28 mouse cellular contexts compared by ENCODE assay signal in genomic region chr2:44470953-44471352, GRCm38 (mm10).
A peak's percentile ranks its signal among the peaks of the same experiment; 100 is the strongest.
DNase-seq lines count a peak whose midpoint lies in the region; ATAC-seq and TF ChIP-seq lines count a peak whose summit lies in the region.
"Had no signal": no experiment of that assay in that cellular context is flagged by ENCODE, and none has a peak within 500 bp of the region (broad histone marks: within the 10 kb centered on the region; RNA-seq: fewer than 3 reads in every experiment).

No protein-coding gene starts in this region.

- no peaks in the 10 kb centered on the region for H3K27me3 ChIP-seq in midbrain, postnatal 0 days (ENCODE audit: insufficient read depth, low read length)
- H3K27me3 ChIP-seq in midbrain, embryonic 10.5 days (ENCODE audit: low read depth, poor library complexity, severe bottlenecking): no peaks in the 10 kb centered on the region
- H3K27me3 ChIP-seq: embryonic facial prominence, embryonic 13.5 days; heart, embryonic 15.5 days; hindbrain, embryonic 12.5 days; intestine, embryonic 15.5 days; limb, embryonic 13.5 days; lung, embryonic 15.5 days; megakaryocyte, embryonic 14.5 days had no signal

- WGBS in midbrain, postnatal 0 days: 97% methylated on average over 5 of the region's 5 CpGs
- 93% methylated on average over 5 of the region's 5 CpGs for WGBS in midbrain, embryonic 10.5 days

- no peak overlapping the region for H3K9ac ChIP-seq in midbrain, postnatal 0 days (replicated peaks; ENCODE audit: low read length, poor library complexity, severe bottlenecking)
- H3K9ac ChIP-seq: embryonic facial prominence, embryonic 13.5 days; heart, embryonic 15.5 days; hindbrain, embryonic 12.5 days; intestine, embryonic 15.5 days; limb, embryonic 13.5 days; lung, embryonic 15.5 days had no signal

- ATAC-seq in midbrain, postnatal 0 days (ENCODE audit: low FRiP score): no peak
- ATAC-seq: forebrain, embryonic 16.5 days; hindbrain, postnatal 0 days; intestine, embryonic 15.5 days had no signal

- H3K4me3 ChIP-seq in midbrain, postnatal 0 days (ENCODE audit: low read depth, low read length): no peak overlapping the region
- no peak overlapping the region for H3K4me3 ChIP-seq in midbrain, embryonic 10.5 days
- H3K4me3 ChIP-seq: embryonic facial prominence, embryonic 13.5 days; forebrain, embryonic 10.5 days; gastrocnemius, adult 2 months; heart, embryonic 15.5 days; hindbrain, embryonic 12.5 days; intestine, embryonic 15.5 days; limb, embryonic 13.5 days; lung, embryonic 15.5 days; megakaryocyte, embryonic 14.5 days had no signal

- no peak for DNase-seq in midbrain, postnatal 0 days (ENCODE audit: low spot score)
- DNase-seq in midbrain, embryonic 10.5 days (ENCODE audit: low spot score): no peak
- DNase-seq in ES-CJ7 (ENCODE audit: low read depth, low spot score) (peak; percentile 35), ZHBTc4 (ENCODE audit: low read depth, low spot score) (peak; percentile 48)
- DNase-seq in thymus, postnatal 0 days (ENCODE audit: low spot score): no peak
- DNase-seq in neural tube, embryonic 10.5 days (ENCODE audit: extremely low spot score, low spot score): no peak
- DNase-seq: adrenal gland, postnatal 36 days; cerebellum, adult 18-20 months; cerebellum, postnatal 10 days; gastrocnemius, adult 2 months; heart, postnatal 36 days; kidney, adult 9 months; kidney, postnatal 10 days; layer of hippocampus, adult 9-11 months; lung, postnatal 36 days; midbrain, embryonic 14.5 days; right cerebral cortex, postnatal 4 days had no signal

- H3K4me2 ChIP-seq in midbrain, postnatal 0 days (ENCODE audit: low read depth, low read length, poor library complexity, severe bottlenecking): no peak overlapping the region
- H3K4me2 ChIP-seq: embryonic facial prominence, embryonic 13.5 days; heart, embryonic 15.5 days; hindbrain, embryonic 12.5 days; intestine, embryonic 15.5 days; limb, embryonic 13.5 days; liver, embryonic 11.5 days; lung, embryonic 15.5 days had no signal

- H3K4me1 ChIP-seq in midbrain, postnatal 0 days (ENCODE audit: insufficient read depth, low read length): no peaks in the 10 kb centered on the region
- peaks cover 4% of the 10 kb centered on the region; the same call in 1 of the 2 replicates for H3K4me1 ChIP-seq in midbrain, embryonic 10.5 days
- H3K4me1 ChIP-seq: embryonic facial prominence, embryonic 13.5 days; forebrain, embryonic 10.5 days; heart, embryonic 15.5 days; intestine, embryonic 15.5 days; limb, embryonic 13.5 days had no signal

- H3K36me3 ChIP-seq in midbrain, postnatal 0 days (ENCODE audit: insufficient read depth, low read length): no peaks in the 10 kb centered on the region
- no peaks in the 10 kb centered on the region for H3K36me3 ChIP-seq in midbrain, embryonic 10.5 days
- H3K36me3 ChIP-seq: embryonic facial prominence, embryonic 13.5 days; forebrain, embryonic 10.5 days; heart, embryonic 15.5 days; hindbrain, embryonic 12.5 days; intestine, embryonic 15.5 days; limb, embryonic 13.5 days; lung, embryonic 15.5 days had no signal

- no peak overlapping the region for H3K27ac ChIP-seq in midbrain, postnatal 0 days (ENCODE audit: low read depth, low read length)
- no peak overlapping the region for H3K27ac ChIP-seq in midbrain, embryonic 10.5 days (replicated peaks)
- H3K27ac ChIP-seq: embryonic facial prominence, embryonic 13.5 days; forebrain, embryonic 10.5 days; gastrocnemius, adult 2 months; heart, embryonic 15.5 days; hindbrain, embryonic 12.5 days; hindbrain, postnatal 0 days; intestine, embryonic 15.5 days; limb, embryonic 13.5 days; lung, embryonic 15.5 days had no signal

- TF ChIP-seq CTCF in midbrain, postnatal 0 days (IDR thresholded peaks at IDR 0.05): peak; percentile 13; the same call in 1 of the 2 replicates

- H3K9me3 ChIP-seq in midbrain, postnatal 0 days (ENCODE audit: low read length): no peaks in the 10 kb centered on the region
- peaks cover 8% of the 10 kb centered on the region; the same call in 1 of the 2 replicates for H3K9me3 ChIP-seq in midbrain, embryonic 10.5 days (replicated peaks)
- H3K9me3 ChIP-seq: embryonic facial prominence, embryonic 13.5 days; forebrain, embryonic 10.5 days; heart, embryonic 15.5 days; hindbrain, embryonic 12.5 days; intestine, embryonic 15.5 days; limb, embryonic 13.5 days; lung, embryonic 15.5 days had no signal

Comparison
In these comparisons a context has a peak if more than half of its experiments do, and no peak if none do; other contexts are left out.
1. DNase-seq: peak in ES-CJ7 (single experiment) and ZHBTc4 (single experiment); none in midbrain, postnatal 0 days (single experiment), midbrain, embryonic 10.5 days (single experiment), thymus, postnatal 0 days (single experiment) and neural tube, embryonic 10.5 days (single experiment).